Mouse (Mus musculus): ENCODE data around the gene Glrp1. TPM values are rescaled to one million over a fixed set of nuclear protein-coding genes. Genes with fewer than 3 reads are reported as not detected.

The Glrp1 gene
- polyA plus RNA-seq, 1 experiment from 2014 or later, result not detected

GRCm38 (mm10) chr1:88473899-88474298 is 36.0 kb downstream of the Glrp1 start:
- Histone ChIP-seq H3K4me1 (ENCODE audit: control insufficient read depth, insufficient read depth, low read length) (peaks cover 9% of the 10 kb centered on the region; the same call in 1 of the 2 replicates), H3K9me3 (ENCODE audit: control insufficient read depth, low read length) (no peaks in the 10 kb centered on the region), H3K27me3 (ENCODE audit: control insufficient read depth, insufficient read depth, low read length) (no peaks in the 10 kb centered on the region), H3K27ac (ENCODE audit: low read depth, low read length) (no peak overlapping the region), H3K9ac (replicated peaks; ENCODE audit: low read depth, low read length) (no peak overlapping the region), H3K4me3 (ENCODE audit: low read depth, low read length) (no peak overlapping the region), H3K36me3 (ENCODE audit: control insufficient read depth, insufficient read depth, low read length) (no peaks in the 10 kb centered on the region), H3K4me2 (ENCODE audit: low read depth, low read length) (no peak overlapping the region)
- WGBS, result 58% methylated on average over 2 of the region's 2 CpGs
- ATAC-seq (ENCODE audit: low read depth), result no peak

- Histone ChIP-seq H3K4me2 (ENCODE audit: low read depth, low read length) (no peak overlapping the region), H3K9ac (replicated peaks; ENCODE audit: low read depth, low read length) (no peak overlapping the region), H3K9me3 (ENCODE audit: control insufficient read depth, low read length) (no peaks in the 10 kb centered on the region), H3K27ac (ENCODE audit: low read depth, low read length) (no peak overlapping the region), H3K36me3 (ENCODE audit: control insufficient read depth, insufficient read depth, low read length) (no peaks in the 10 kb centered on the region), H3K4me3 (ENCODE audit: low read depth, low read length) (no peak overlapping the region), H3K4me1 (ENCODE audit: control insufficient read depth, insufficient read depth, low read length) (no peaks in the 10 kb centered on the region), H3K27me3 (ENCODE audit: control insufficient read depth, insufficient read depth, low read length) (no peaks in the 10 kb centered on the region)
- WGBS, result 18% methylated on average over 6 of the region's 6 CpGs
- ATAC-seq (ENCODE audit: low read depth), result no peak
These were observed 37.6 kb downstream of the Glrp1 start for GRCm38 (mm10) chr1:88472258-88472657.

- ATAC-seq (ENCODE audit: low read depth), result no peak
- WGBS, result 96% methylated on average over 4 of the region's 4 CpGs
- Histone ChIP-seq H3K4me1 (ENCODE audit: control insufficient read depth, insufficient read depth, low read length) (no peaks in the 10 kb centered on the region), H3K4me3 (ENCODE audit: low read depth, low read length) (no peak overlapping the region), H3K27ac (ENCODE audit: low read depth, low read length) (no peak overlapping the region), H3K27me3 (ENCODE audit: control insufficient read depth, insufficient read depth, low read length) (no peaks in the 10 kb centered on the region), H3K9me3 (ENCODE audit: control insufficient read depth, low read length) (no peaks in the 10 kb centered on the region), H3K36me3 (ENCODE audit: control insufficient read depth, insufficient read depth, low read length) (no peaks in the 10 kb centered on the region), H3K9ac (replicated peaks; ENCODE audit: low read depth, low read length) (no peak overlapping the region), H3K4me2 (ENCODE audit: low read depth, low read length) (no peak overlapping the region)
These were observed 40.1 kb downstream of the Glrp1 start for GRCm38 (mm10) chr1:88469746-88470145.

GRCm38 (mm10) chr1:88468335-88468734 is 41.5 kb downstream of the Glrp1 start:
- Histone ChIP-seq H3K4me1 (ENCODE audit: control insufficient read depth, insufficient read depth, low read length) (no peaks in the 10 kb centered on the region), H3K27me3 (ENCODE audit: control insufficient read depth, insufficient read depth, low read length) (no peaks in the 10 kb centered on the region), H3K9me3 (ENCODE audit: control insufficient read depth, low read length) (no peaks in the 10 kb centered on the region), H3K36me3 (ENCODE audit: control insufficient read depth, insufficient read depth, low read length) (no peaks in the 10 kb centered on the region), H3K27ac (ENCODE audit: low read depth, low read length) (no peak overlapping the region), H3K4me2 (ENCODE audit: low read depth, low read length) (no peak overlapping the region), H3K9ac (replicated peaks; ENCODE audit: low read depth, low read length) (no peak overlapping the region), H3K4me3 (ENCODE audit: low read depth, low read length) (no peak overlapping the region)
- WGBS, result 91% methylated on average over 2 of the region's 2 CpGs
- ATAC-seq (ENCODE audit: low read depth), result no peak

GRCm38 (mm10) chr1:88467866-88468265 is 42.0 kb downstream of the Glrp1 start:
- H3K27me3 ChIP-seq (ENCODE audit: control insufficient read depth, insufficient read depth, low read length), result no peaks in the 10 kb centered on the region
- H3K4me1 ChIP-seq (ENCODE audit: control insufficient read depth, insufficient read depth, low read length), result no peaks in the 10 kb centered on the region
- H3K4me3 ChIP-seq (ENCODE audit: low read depth, low read length), result no peak overlapping the region
- no peaks in the 10 kb centered on the region for H3K36me3 ChIP-seq (ENCODE audit: control insufficient read depth, insufficient read depth, low read length)
- whole genome bisulfite sequencing, result 83% methylated on average over 5 of the region's 5 CpGs
- H3K9ac ChIP-seq (replicated peaks; ENCODE audit: low read depth, low read length), result no peak overlapping the region
- no peak overlapping the region for H3K27ac ChIP-seq (ENCODE audit: low read depth, low read length)
- no peak overlapping the region for H3K4me2 ChIP-seq (ENCODE audit: low read depth, low read length)
- no peaks in the 10 kb centered on the region for H3K9me3 ChIP-seq (ENCODE audit: control insufficient read depth, low read length)
- ATAC-seq (ENCODE audit: low read depth), result no peak

- Histone ChIP-seq H3K4me3 (ENCODE audit: low read depth, low read length) (no peak overlapping the region), H3K9me3 (ENCODE audit: control insufficient read depth, low read length) (no peaks in the 10 kb centered on the region), H3K4me1 (ENCODE audit: control insufficient read depth, insufficient read depth, low read length) (0 out of 2 replicates have a peak, but pooled peaks cover 3% of the 10 kb centered on the region), H3K36me3 (ENCODE audit: control insufficient read depth, insufficient read depth, low read length) (no peaks in the 10 kb centered on the region), H3K27me3 (ENCODE audit: control insufficient read depth, insufficient read depth, low read length) (no peaks in the 10 kb centered on the region), H3K9ac (replicated peaks; ENCODE audit: low read depth, low read length) (no peak overlapping the region), H3K4me2 (ENCODE audit: low read depth, low read length) (no peak overlapping the region), H3K27ac (ENCODE audit: low read depth, low read length) (no peak overlapping the region)
- 74% methylated on average over 8 of the region's 8 CpGs for WGBS
- ATAC-seq (ENCODE audit: low read depth), result no peak
These were observed 43.4 kb downstream of the Glrp1 start for GRCm38 (mm10) chr1:88466325-88467064.

GRCm38 (mm10) chr1:88465722-88466121 is 44.1 kb downstream of the Glrp1 start:
- Histone ChIP-seq H3K27me3 (ENCODE audit: control insufficient read depth, insufficient read depth, low read length) (no peaks in the 10 kb centered on the region), H3K27ac (ENCODE audit: low read depth, low read length) (no peak overlapping the region), H3K4me3 (ENCODE audit: low read depth, low read length) (no peak overlapping the region), H3K4me2 (ENCODE audit: low read depth, low read length) (no peak overlapping the region), H3K9ac (replicated peaks; ENCODE audit: low read depth, low read length) (no peak overlapping the region), H3K4me1 (ENCODE audit: control insufficient read depth, insufficient read depth, low read length) (0 out of 2 replicates have a peak, but pooled peaks cover 3% of the 10 kb centered on the region), H3K9me3 (ENCODE audit: control insufficient read depth, low read length) (no peaks in the 10 kb centered on the region), H3K36me3 (ENCODE audit: control insufficient read depth, insufficient read depth, low read length) (no peaks in the 10 kb centered on the region)
- ATAC-seq (ENCODE audit: low read depth), result peak; percentile 64; the same call in 1 of the 2 replicates
- 72% methylated on average over 4 of the region's 4 CpGs for WGBS

- H3K27ac ChIP-seq (ENCODE audit: low read depth, low read length), result no peak overlapping the region
- no peaks in the 10 kb centered on the region for H3K9me3 ChIP-seq (ENCODE audit: control insufficient read depth, low read length)
- no peak overlapping the region for H3K9ac ChIP-seq (replicated peaks; ENCODE audit: low read depth, low read length)
- no peaks in the 10 kb centered on the region for H3K36me3 ChIP-seq (ENCODE audit: control insufficient read depth, insufficient read depth, low read length)
- H3K27me3 ChIP-seq (ENCODE audit: control insufficient read depth, insufficient read depth, low read length), result no peaks in the 10 kb centered on the region
- 86% methylated on average over 6 of the region's 6 CpGs for WGBS
- H3K4me3 ChIP-seq (ENCODE audit: low read depth, low read length), result no peak overlapping the region
- no peak for ATAC-seq (ENCODE audit: low read depth)
- no peak overlapping the region for H3K4me2 ChIP-seq (ENCODE audit: low read depth, low read length)
- 0 out of 2 replicates have a peak, but pooled peaks cover 3% of the 10 kb centered on the region for H3K4me1 ChIP-seq (ENCODE audit: control insufficient read depth, insufficient read depth, low read length)
These were observed 45.6 kb downstream of the Glrp1 start for GRCm38 (mm10) chr1:88464109-88464905.

GRCm38 (mm10) chr1:88463241-88463640 is 46.6 kb downstream of the Glrp1 start:
- Histone ChIP-seq H3K27me3 (ENCODE audit: control insufficient read depth, insufficient read depth, low read length) (no peaks in the 10 kb centered on the region), H3K4me3 (ENCODE audit: low read depth, low read length) (no peak overlapping the region), H3K27ac (ENCODE audit: low read depth, low read length) (no peak overlapping the region), H3K4me1 (ENCODE audit: control insufficient read depth, insufficient read depth, low read length) (0 out of 2 replicates have a peak, but pooled peaks cover 3% of the 10 kb centered on the region), H3K9me3 (ENCODE audit: control insufficient read depth, low read length) (no peaks in the 10 kb centered on the region), H3K4me2 (ENCODE audit: low read depth, low read length) (no peak overlapping the region), H3K36me3 (ENCODE audit: control insufficient read depth, insufficient read depth, low read length) (no peaks in the 10 kb centered on the region), H3K9ac (replicated peaks; ENCODE audit: low read depth, low read length) (no peak overlapping the region)
- WGBS, result 94% methylated on average over 3 of the region's 3 CpGs
- ATAC-seq (ENCODE audit: low read depth), result no peak

Data from neural tube, embryonic 14.5 days (tissue).